Comparison of ENCODE assay signal across 17 mouse cellular contexts in the genomic region with DNA sequence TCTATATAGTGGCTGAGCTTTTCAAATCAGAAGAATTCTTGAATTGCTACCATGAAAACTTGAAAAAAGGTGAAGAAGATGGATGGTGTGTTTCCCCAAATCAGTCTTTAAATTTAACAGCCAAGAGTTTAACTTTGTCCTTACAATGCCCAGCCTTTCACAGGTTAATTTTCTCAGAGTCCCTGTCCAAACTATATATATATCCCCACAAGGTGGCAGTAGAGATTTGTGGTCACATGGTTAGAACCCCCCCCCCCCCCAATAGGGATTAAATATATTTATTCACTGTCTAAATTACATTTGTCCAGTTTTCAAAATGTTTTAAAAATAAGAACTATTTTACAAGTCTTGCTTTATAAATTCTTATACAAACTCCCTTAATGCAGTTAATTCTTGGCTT.
DNase-seq lines count a peak whose midpoint lies in the region; ATAC-seq and TF ChIP-seq lines count a peak whose summit lies in the region.
"Had no signal": no experiment of that assay in that cellular context is flagged by ENCODE, and none has a peak within 500 bp of the region (broad histone marks: within the 10 kb centered on the region; RNA-seq: fewer than 3 reads in every experiment).

No protein-coding gene starts in this region.

- no peak for ATAC-seq in hindbrain, embryonic 11.5 days (ENCODE audit: low FRiP score)
- no peak for ATAC-seq in lung, embryonic 14.5 days (ENCODE audit: insufficient read depth)
- ATAC-seq: CD4-positive, CD25-positive, alpha-beta regulatory T cell, adult 4 months; liver, embryonic 12.5 days; midbrain, embryonic 16.5 days had no signal

- TF ChIP-seq CTCF in lung, embryonic 14.5 days (IDR thresholded peaks at IDR 0.05; ENCODE audit: low read depth) = peak; percentile 37

- H3K27ac ChIP-seq in hindbrain, embryonic 11.5 days (ENCODE audit: low read depth, low read length) = no peak overlapping the region
- no peak overlapping the region for H3K27ac ChIP-seq in hindbrain, embryonic 10.5 days
- no peak overlapping the region for H3K27ac ChIP-seq in lung, embryonic 14.5 days (ENCODE audit: low read depth)
- H3K27ac ChIP-seq: hindbrain, embryonic 13.5 days; liver, embryonic 12.5 days; macrophage; neural tube, embryonic 12.5 days had no signal

- H3K36me3 ChIP-seq in hindbrain, embryonic 11.5 days (ENCODE audit: control insufficient read depth, insufficient read depth, low read length) = no peaks in the 10 kb centered on the region
- no peaks in the 10 kb centered on the region for H3K36me3 ChIP-seq in hindbrain, embryonic 10.5 days
- H3K36me3 ChIP-seq in lung, embryonic 14.5 days (ENCODE audit: insufficient read depth) = no peaks in the 10 kb centered on the region
- H3K36me3 ChIP-seq: heart, embryonic 12.5 days; hindbrain, embryonic 13.5 days; liver, embryonic 12.5 days; neural tube, embryonic 12.5 days had no signal

- no peaks in the 10 kb centered on the region for H3K27me3 ChIP-seq in hindbrain, embryonic 11.5 days (ENCODE audit: control insufficient read depth, insufficient read depth, low read length)
- no peaks in the 10 kb centered on the region for H3K27me3 ChIP-seq in hindbrain, embryonic 10.5 days (ENCODE audit: insufficient read depth, poor library complexity, severe bottlenecking)
- no peaks in the 10 kb centered on the region for H3K27me3 ChIP-seq in lung, embryonic 14.5 days (ENCODE audit: insufficient read depth, low read length)
- H3K27me3 ChIP-seq: heart, embryonic 12.5 days; hindbrain, embryonic 13.5 days; liver, embryonic 12.5 days; neural tube, embryonic 12.5 days had no signal

- no peak overlapping the region for H3K4me2 ChIP-seq in hindbrain, embryonic 11.5 days (replicated peaks; ENCODE audit: low read depth, low read length)
- no peak overlapping the region for H3K4me2 ChIP-seq in lung, embryonic 14.5 days
- H3K4me2 ChIP-seq: heart, embryonic 12.5 days; hindbrain, embryonic 13.5 days; liver, embryonic 12.5 days; neural tube, embryonic 12.5 days had no signal

- H3K9ac ChIP-seq in hindbrain, embryonic 11.5 days (ENCODE audit: low read depth, low read length) = no peak overlapping the region
- H3K9ac ChIP-seq in lung, embryonic 14.5 days = no peak overlapping the region
- H3K9ac ChIP-seq: heart, embryonic 12.5 days; hindbrain, embryonic 13.5 days; liver, embryonic 12.5 days; neural tube, embryonic 12.5 days had no signal

- no peaks in the 10 kb centered on the region for H3K4me1 ChIP-seq in hindbrain, embryonic 11.5 days (replicated peaks; ENCODE audit: control insufficient read depth, insufficient read depth, low read length)
- H3K4me1 ChIP-seq in hindbrain, embryonic 10.5 days (replicated peaks) = no peaks in the 10 kb centered on the region
- no peaks in the 10 kb centered on the region for H3K4me1 ChIP-seq in lung, embryonic 14.5 days (ENCODE audit: insufficient read depth)
- H3K4me1 ChIP-seq: heart, embryonic 12.5 days; hindbrain, embryonic 13.5 days; liver, embryonic 12.5 days; neural tube, embryonic 12.5 days had no signal

- no peak overlapping the region for H3K4me3 ChIP-seq in hindbrain, embryonic 11.5 days (ENCODE audit: low read depth, low read length)
- no peak overlapping the region for H3K4me3 ChIP-seq in hindbrain, embryonic 10.5 days
- no peak overlapping the region for H3K4me3 ChIP-seq in lung, embryonic 14.5 days (ENCODE audit: low read depth, low read length)
- H3K4me3 ChIP-seq: heart, embryonic 12.5 days; hindbrain, embryonic 13.5 days; liver, embryonic 12.5 days; neural tube, embryonic 12.5 days had no signal

- H3K9me3 ChIP-seq in hindbrain, embryonic 11.5 days (ENCODE audit: control insufficient read depth, low read length) = no peaks in the 10 kb centered on the region
- H3K9me3 ChIP-seq in hindbrain, embryonic 10.5 days = no peaks in the 10 kb centered on the region
- H3K9me3 ChIP-seq in lung, embryonic 14.5 days (ENCODE audit: low read depth, low read length) = no peaks in the 10 kb centered on the region
- H3K9me3 ChIP-seq: hindbrain, embryonic 13.5 days; liver, embryonic 12.5 days; neural tube, embryonic 12.5 days had no signal

- peak; percentile 43 for DNase-seq in hindbrain, embryonic 11.5 days (ENCODE audit: low spot score)
- DNase-seq in hindbrain, embryonic 10.5 days (ENCODE audit: low spot score) = no peak
- peak; percentile 62 for DNase-seq in lung, embryonic 14.5 days
- DNase-seq in lung, postnatal 14 days = no peak
- peak; percentile 11 for DNase-seq in R1 (ENCODE audit: low read depth, low spot score)
- DNase-seq in retina, postnatal 1 day = peak; percentile 39
- DNase-seq in urinary bladder, postnatal 10 days (ENCODE audit: low spot score) = no peak
- DNase-seq: cerebellum, adult 2 months; kidney, adult 8-10 months; right cerebral cortex, adult 18-20 months had no signal

Comparison
In these comparisons a context has a peak if more than half of its experiments do, and no peak if none do; other contexts are left out.
1. DNase-seq: peak in hindbrain, embryonic 11.5 days (single experiment), lung, embryonic 14.5 days (single experiment), R1 (single experiment) and retina, postnatal 1 day (single experiment); none in hindbrain, embryonic 10.5 days (single experiment), lung, postnatal 14 days (single experiment) and urinary bladder, postnatal 10 days (single experiment).